Mouse (Mus musculus) adrenal gland, postnatal 14 days (tissue): ENCODE measurements around the gene Ttc28. TPM values are rescaled to one million over a fixed set of nuclear protein-coding genes. Genes with fewer than 3 reads are reported as not detected.

ENCODE experiments used
- DNase-seq: peaks from one replicate; pipeline ENCODE4 v3.0.0; 2021; ENCODE audit warnings: mixed read lengths
- total RNA-seq: library from RNA; stranded (reverse); gene quantifications from 2 replicates; pipeline ENCODE4 v1.2.3, GENCODE M21; 2021

Ttc28 gene
- total RNA-seq, 1 experiment from 2014 or later, result 25.5 TPM

- no peak for DNase-seq
Measured at GRCm38 (mm10) chr5:111137742-111138141, 258.1 kb downstream of the Ttc28 start.

- no peak for DNase-seq
Measured at GRCm38 (mm10) chr5:111138239-111138833, 258.7 kb downstream of the Ttc28 start.

GRCm38 (mm10) chr5:111138927-111139565, 259.4 kb downstream of the Ttc28 start:
- peak; percentile 29 for DNase-seq

- DNase-seq, result peak; percentile 26
Measured at GRCm38 (mm10) chr5:111139622-111140021, 260.0 kb downstream of the Ttc28 start.

GRCm38 (mm10) chr5:111141139-111141885, 261.7 kb downstream of the Ttc28 start:
- DNase-seq, result no peak

- DNase-seq, result no peak
Measured at GRCm38 (mm10) chr5:111142837-111143236, 263.2 kb downstream of the Ttc28 start.

GRCm38 (mm10) chr5:111144411-111144810, 264.8 kb downstream of the Ttc28 start:
- no peak for DNase-seq

- no peak for DNase-seq
Measured at GRCm38 (mm10) chr5:111150581-111150980, 271.0 kb downstream of the Ttc28 start.

- peak; percentile 21 for DNase-seq
Measured at GRCm38 (mm10) chr5:111151882-111152759, 272.5 kb downstream of the Ttc28 start.

GRCm38 (mm10) chr5:111154586-111154985, 275.0 kb downstream of the Ttc28 start:
- peak; percentile 25 for DNase-seq

- no peak for DNase-seq
Measured at GRCm38 (mm10) chr5:111155271-111155670, 275.7 kb downstream of the Ttc28 start.

- DNase-seq, result no peak
Measured at GRCm38 (mm10) chr5:111155928-111156327, 276.3 kb downstream of the Ttc28 start.

GRCm38 (mm10) chr5:111158266-111158665, 278.7 kb downstream of the Ttc28 start:
- no peak for DNase-seq

GRCm38 (mm10) chr5:111159628-111160321, 280.2 kb downstream of the Ttc28 start:
- no peak for DNase-seq

- DNase-seq, result no peak
Measured at GRCm38 (mm10) chr5:111161146-111161930, 281.7 kb downstream of the Ttc28 start.

- DNase-seq, result no peak
Measured at GRCm38 (mm10) chr5:111162857-111163256, 283.3 kb downstream of the Ttc28 start.

GRCm38 (mm10) chr5:111163377-111163776, 283.8 kb downstream of the Ttc28 start:
- DNase-seq, result no peak

- DNase-seq, result no peak
Measured at GRCm38 (mm10) chr5:111164348-111164920, 284.8 kb downstream of the Ttc28 start.

- DNase-seq, result no peak
Measured at GRCm38 (mm10) chr5:111170383-111170782, 290.8 kb downstream of the Ttc28 start.

GRCm38 (mm10) chr5:111175410-111175809, 295.8 kb downstream of the Ttc28 start:
- no peak for DNase-seq
